15 mouse cellular contexts compared by ENCODE assay signal in the genomic region with DNA sequence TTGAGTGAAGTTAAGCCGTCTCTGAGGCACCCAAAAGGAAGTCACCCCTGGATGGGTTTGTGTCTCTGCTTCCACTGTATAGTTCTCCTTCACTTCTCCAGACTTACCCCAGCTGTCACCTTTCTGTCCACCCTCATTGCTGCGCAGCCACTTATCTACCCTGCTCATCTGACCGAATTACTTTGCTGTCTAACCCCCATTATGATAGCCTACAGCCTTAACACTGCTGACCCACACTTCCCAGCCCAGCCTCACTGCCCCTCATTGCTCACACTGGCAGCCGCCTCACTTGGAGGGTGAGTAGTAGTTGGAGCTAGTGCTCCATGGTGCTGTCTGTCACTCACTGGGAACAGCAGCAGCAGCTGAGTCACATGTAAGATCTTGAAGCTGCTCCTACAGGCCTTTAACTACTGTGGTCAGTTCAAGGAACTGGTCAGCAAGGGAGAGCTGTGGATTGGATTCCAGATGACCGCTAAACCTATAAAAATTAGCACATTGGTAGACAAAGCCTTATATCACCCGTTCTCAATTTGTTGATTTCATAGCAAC. TPM values are rescaled to one million over a fixed set of nuclear protein-coding genes. Genes with fewer than 3 reads are reported as not detected.
DNase-seq lines count a peak whose midpoint lies in the region; ATAC-seq and TF ChIP-seq lines count a peak whose summit lies in the region.
"Had no signal": no experiment of that assay in that cellular context is flagged by ENCODE, and none has a peak within 500 bp of the region (broad histone marks: within the 10 kb centered on the region; RNA-seq: fewer than 3 reads in every experiment).

No protein-coding gene starts in this region.

- no peak for TF ChIP-seq CTCF in C2C12 (IDR thresholded peaks at IDR 0.05; ENCODE audit: control insufficient read depth, insufficient read depth, insufficient read length)

- H3K4me2 ChIP-seq in hindbrain, embryonic 13.5 days, result peak overlapping the region; percentile 81
- H3K4me2 ChIP-seq in midbrain, embryonic 13.5 days (replicated peaks), result peak overlapping the region; percentile 73

- peaks cover 55% of the 10 kb centered on the region for H3K4me1 ChIP-seq in erythroblast, embryonic 14.5 days (ENCODE audit: control insufficient read depth)
- peaks cover 43% of the 10 kb centered on the region for H3K4me1 ChIP-seq in hindbrain, embryonic 13.5 days (replicated peaks)
- H3K4me1 ChIP-seq in hindbrain, embryonic 10.5 days (replicated peaks), result peaks cover 35% of the 10 kb centered on the region
- peaks cover 37% of the 10 kb centered on the region for H3K4me1 ChIP-seq in midbrain, embryonic 13.5 days (replicated peaks)

- H3K9ac ChIP-seq in hindbrain, embryonic 13.5 days, result 0 out of 2 replicates have a peak overlapping the region, but pooled peaks have one; percentile 19
- H3K9ac ChIP-seq in midbrain, embryonic 13.5 days (replicated peaks), result 0 out of 2 replicates have a peak overlapping the region, but pooled peaks have one; percentile 44
- H3K9ac ChIP-seq: embryonic facial prominence, embryonic 12.5 days; midbrain, embryonic 12.5 days had no signal

- H3K9me3 ChIP-seq in erythroblast, embryonic 14.5 days (ENCODE audit: control insufficient read depth, low read length), result no peaks in the 10 kb centered on the region
- H3K9me3 ChIP-seq in hindbrain, embryonic 13.5 days, result no peaks in the 10 kb centered on the region
- no peaks in the 10 kb centered on the region for H3K9me3 ChIP-seq in hindbrain, embryonic 10.5 days
- H3K9me3 ChIP-seq in midbrain, embryonic 13.5 days, result no peaks in the 10 kb centered on the region
- H3K9me3 ChIP-seq: embryonic facial prominence, embryonic 12.5 days; G1E; limb, embryonic 10.5 days; midbrain, embryonic 12.5 days had no signal

- peak overlapping the region; percentile 35 for H3K4me3 ChIP-seq in erythroblast, embryonic 14.5 days (replicated peaks)
- H3K4me3 ChIP-seq in hindbrain, embryonic 13.5 days, result no peak overlapping the region
- H3K4me3 ChIP-seq in hindbrain, embryonic 10.5 days, result no peak overlapping the region
- no peak overlapping the region for H3K4me3 ChIP-seq in C2C12 (ENCODE audit: insufficient read depth, poor library complexity, severe bottlenecking)
- no peak overlapping the region for H3K4me3 ChIP-seq in midbrain, embryonic 13.5 days (replicated peaks)
- H3K4me3 ChIP-seq: embryonic facial prominence, embryonic 12.5 days; limb, embryonic 10.5 days; midbrain, embryonic 12.5 days had no signal

- H3K79me3 ChIP-seq in C2C12 (ENCODE audit: low read depth), result peaks cover 13% of the 10 kb centered on the region

- H3K27ac ChIP-seq in hindbrain, embryonic 13.5 days, result no peak overlapping the region
- no peak overlapping the region for H3K27ac ChIP-seq in hindbrain, embryonic 10.5 days
- H3K27ac ChIP-seq in midbrain, embryonic 13.5 days, result no peak overlapping the region
- H3K27ac ChIP-seq: embryonic facial prominence, embryonic 12.5 days; limb, embryonic 10.5 days; midbrain, embryonic 12.5 days had no signal

- peaks cover 4% of the 10 kb centered on the region for H3K36me3 ChIP-seq in erythroblast, embryonic 14.5 days (ENCODE audit: control insufficient read depth)
- H3K36me3 ChIP-seq in hindbrain, embryonic 13.5 days, result no peaks in the 10 kb centered on the region
- no peaks in the 10 kb centered on the region for H3K36me3 ChIP-seq in hindbrain, embryonic 10.5 days
- H3K36me3 ChIP-seq in C2C12 (ENCODE audit: control insufficient read depth, insufficient read depth), result no peaks in the 10 kb centered on the region
- H3K36me3 ChIP-seq in midbrain, embryonic 13.5 days, result no peaks in the 10 kb centered on the region
- H3K36me3 ChIP-seq: embryonic facial prominence, embryonic 12.5 days; limb, embryonic 10.5 days; midbrain, embryonic 12.5 days had no signal

- ATAC-seq in erythroblast, adult 5-6 weeks (replicated peaks; ENCODE audit: low FRiP score, poor library complexity, severe bottlenecking), result no peak
- ATAC-seq in hindbrain, embryonic 13.5 days (ENCODE audit: low FRiP score), result no peak
- no peak for ATAC-seq in midbrain, embryonic 13.5 days
- ATAC-seq: intestine, postnatal 0 days had no signal

- no peaks in the 10 kb centered on the region for H3K27me3 ChIP-seq in erythroblast, embryonic 14.5 days (ENCODE audit: control insufficient read depth)
- H3K27me3 ChIP-seq in hindbrain, embryonic 13.5 days, result no peaks in the 10 kb centered on the region
- H3K27me3 ChIP-seq in hindbrain, embryonic 10.5 days (ENCODE audit: insufficient read depth, poor library complexity, severe bottlenecking), result no peaks in the 10 kb centered on the region
- H3K27me3 ChIP-seq in C2C12 (ENCODE audit: control insufficient read depth, insufficient read depth, insufficient read length), result no peaks in the 10 kb centered on the region
- no peaks in the 10 kb centered on the region for H3K27me3 ChIP-seq in midbrain, embryonic 13.5 days
- H3K27me3 ChIP-seq: embryonic facial prominence, embryonic 12.5 days; midbrain, embryonic 12.5 days had no signal

- H3ac ChIP-seq in C2C12 (ENCODE audit: control insufficient read depth, insufficient read length, low read depth), result no peak overlapping the region

- H3K79me2 ChIP-seq in C2C12 (ENCODE audit: control insufficient read depth, insufficient read depth), result peaks cover 64% of the 10 kb centered on the region

- no peak for DNase-seq in hindbrain, embryonic 10.5 days (ENCODE audit: low spot score)
- no peak for DNase-seq in adrenal gland, postnatal 14 days
- DNase-seq in B cell, adult 2 months, result no peak
- DNase-seq: cerebellum, postnatal 25 days; kidney, postnatal 14 days had no signal

- WGBS in hindbrain, embryonic 13.5 days, result 90% methylated on average over 6 of the region's 6 CpGs
- WGBS in hindbrain, embryonic 10.5 days, result 90% methylated on average over 6 of the region's 6 CpGs
- 93% methylated on average over 6 of the region's 6 CpGs for WGBS in midbrain, embryonic 13.5 days

TF ChIP-seq in C2C12, 6 proteins besides CTCF, POLR2A, EP300 and RAD21:
- TF ChIP-seq CEBPB (IDR thresholded peaks at IDR 0.05; ENCODE audit: low read depth) (no peak), MAX (IDR thresholded peaks at IDR 0.05) (no peak), MYOD1 (IDR thresholded peaks at IDR 0.05; ENCODE audit: control insufficient read depth, insufficient read length, low read depth) (peak; percentile 16)

RNA-seq across cellular contexts. Expression of a gene that starts 4.6 kb away (rescaled TPM):
- 0.38 and 0.50 TPM in 2 replicates for polyA plus RNA-seq in erythroblast, embryonic 14.5 days (2012)
- total RNA-seq in erythroblast, adult 5-6 weeks (2015; ENCODE audit: low replicate concordance), result 157 and 167 TPM in 2 replicates
- 112 and 135 TPM in 2 replicates for total RNA-seq in erythroblast, adult 5-6 weeks (2017; ENCODE audit: low replicate concordance)
- 35.6 and 36.1 TPM in 2 replicates for polyA plus RNA-seq in hindbrain, embryonic 13.5 days (2015; fragmentation: Nextera tagmentation; extraction: Ambion mirVana)
- polyA plus RNA-seq in hindbrain, embryonic 10.5 days (2016; fragmentation: Nextera tagmentation; extraction: Ambion mirVana), result 17.6 and 18.2 TPM in 2 replicates
- 5.0 TPM for polyA plus RNA-seq in C2C12 (2012; fragmentation: generic; extraction: Trizol)
- polyA plus RNA-seq in midbrain, embryonic 13.5 days (2015; fragmentation: Nextera tagmentation; extraction: Ambion mirVana), result 28.6 and 28.9 TPM in 2 replicates
- 19.0 and 32.0 TPM in 2 replicates for total RNA-seq in adrenal gland, postnatal 14 days (2021)

RNA-seq across cellular contexts. Expression of a gene that starts 4.7 kb away (rescaled TPM):
- 0.06 and 0.10 TPM in 2 replicates for polyA plus RNA-seq in erythroblast, embryonic 14.5 days (2012)
- 11.5 and 12.7 TPM in 2 replicates for total RNA-seq in erythroblast, adult 5-6 weeks (2015; ENCODE audit: low replicate concordance)
- total RNA-seq in erythroblast, adult 5-6 weeks (2017; ENCODE audit: low replicate concordance), result 7.1 and 12.5 TPM in 2 replicates
- polyA plus RNA-seq in hindbrain, embryonic 13.5 days (2015; fragmentation: Nextera tagmentation; extraction: Ambion mirVana), result 14.4 and 16.2 TPM in 2 replicates
- 20.7 and 24.9 TPM in 2 replicates for polyA plus RNA-seq in hindbrain, embryonic 10.5 days (2016; fragmentation: Nextera tagmentation; extraction: Ambion mirVana)
- 4.6 TPM for polyA plus RNA-seq in C2C12 (2012; fragmentation: generic; extraction: Trizol)
- 16.5 and 21.5 TPM in 2 replicates for polyA plus RNA-seq in midbrain, embryonic 13.5 days (2015; fragmentation: Nextera tagmentation; extraction: Ambion mirVana)
- total RNA-seq in adrenal gland, postnatal 14 days (2021), result 8.9 and 9.3 TPM in 2 replicates
